In the genomic region with DNA sequence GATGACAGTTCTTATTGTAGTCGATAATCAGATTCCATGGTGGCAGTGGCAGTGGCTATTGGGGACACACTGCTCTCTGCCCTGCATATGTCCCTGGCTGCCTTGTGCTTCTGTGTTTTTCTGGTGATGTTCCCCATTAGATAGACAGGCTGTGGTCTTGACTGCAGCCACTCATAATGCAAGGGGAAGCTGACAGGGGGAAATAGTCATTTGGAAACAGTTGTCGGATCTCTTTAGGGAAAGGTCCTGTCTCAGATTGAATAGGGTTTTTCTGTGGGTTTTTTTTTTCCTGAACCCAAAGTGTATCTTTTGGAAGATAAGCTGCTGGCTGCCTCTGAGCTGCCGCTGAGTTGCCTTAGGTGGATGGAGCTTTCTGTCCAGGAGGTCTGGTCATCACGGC, we compare ENCODE assay signal across 28 mouse cellular contexts. TPM values are rescaled to one million over a fixed set of nuclear protein-coding genes. Genes with fewer than 3 reads are reported as not detected.
DNase-seq lines count a peak whose midpoint lies in the region; ATAC-seq and TF ChIP-seq lines count a peak whose summit lies in the region.
"Had no signal": no experiment of that assay in that cellular context is flagged by ENCODE, and none has a peak within 500 bp of the region (broad histone marks: within the 10 kb centered on the region; RNA-seq: fewer than 3 reads in every experiment).

No protein-coding gene starts in this region.

- peak; percentile 21 for DNase-seq in kidney, adult 2 months
- DNase-seq in lung, postnatal 10 days: no peak
- DNase-seq in adrenal gland, postnatal 14 days: no peak
- DNase-seq in right cerebral cortex, postnatal 36 days (ENCODE audit: low spot score in 2 of 2): no peak
- DNase-seq: adrenal gland, adult 2 months; adrenal gland, postnatal 25 days; B cell, adult 2 months; cerebellum, adult 11-12 months; cerebellum, adult 8-10 months; cerebellum, postnatal 14 days; forebrain, postnatal 0 days; gastrocnemius, adult 2 months; gastrocnemius, postnatal 14 days; heart, adult 18-20 months; heart, postnatal 10 days; heart, postnatal 36 days had no signal

- H3K36me3 ChIP-seq in kidney, adult 2 months (ENCODE audit: control insufficient read depth, insufficient read depth, low read length): no peaks in the 10 kb centered on the region
- H3K36me3 ChIP-seq in kidney, embryonic 16.5 days (ENCODE audit: insufficient read depth, low read length): peaks cover 3% of the 10 kb centered on the region
- H3K36me3 ChIP-seq in lung, embryonic 16.5 days (ENCODE audit: control insufficient read depth, insufficient read depth, low read length): peaks cover 2% of the 10 kb centered on the region; the same call in 1 of the 2 replicates

- H3K27ac ChIP-seq in kidney, adult 2 months (ENCODE audit: insufficient read depth, low read depth, low read length): no peak overlapping the region
- H3K27ac ChIP-seq in kidney, embryonic 16.5 days (ENCODE audit: low read length): no peak overlapping the region
- H3K27ac ChIP-seq in lung, embryonic 16.5 days (ENCODE audit: low read length): peak overlapping the region; percentile 50; the same call in 1 of the 2 replicates
- H3K27ac ChIP-seq: embryonic facial prominence, embryonic 12.5 days; embryonic facial prominence, embryonic 15.5 days; gastrocnemius, adult 2 months; heart, embryonic 15.5 days; hindbrain, embryonic 10.5 days; hindbrain, embryonic 13.5 days had no signal

- no peak for TF ChIP-seq POLR2A in kidney, adult 2 months (IDR thresholded peaks at IDR 0.05; ENCODE audit: low read depth, low read length)

- H3K9me3 ChIP-seq in kidney, embryonic 16.5 days (ENCODE audit: low read length): no peaks in the 10 kb centered on the region
- H3K9me3 ChIP-seq in lung, embryonic 16.5 days (ENCODE audit: control insufficient read depth, low read length): no peaks in the 10 kb centered on the region
- H3K9me3 ChIP-seq: embryonic facial prominence, embryonic 12.5 days; embryonic facial prominence, embryonic 15.5 days; heart, embryonic 12.5 days; heart, embryonic 15.5 days; hindbrain, embryonic 10.5 days; hindbrain, embryonic 13.5 days had no signal

- no peaks in the 10 kb centered on the region for H3K4me1 ChIP-seq in kidney, adult 2 months (ENCODE audit: control insufficient read depth, insufficient read depth, low read length)
- peaks cover 4% of the 10 kb centered on the region; the same call in 1 of the 2 replicates for H3K4me1 ChIP-seq in kidney, embryonic 16.5 days (ENCODE audit: insufficient read depth, low read length)
- H3K4me1 ChIP-seq in lung, embryonic 16.5 days (replicated peaks; ENCODE audit: control insufficient read depth, insufficient read depth, low read length): peaks cover 11% of the 10 kb centered on the region
- H3K4me1 ChIP-seq: embryonic facial prominence, embryonic 15.5 days had no signal

- 79% methylated on average over 4 of the region's 4 CpGs for WGBS in kidney, adult 2 months
- WGBS in kidney, embryonic 16.5 days: 89% methylated on average over 4 of the region's 4 CpGs
- WGBS in lung, embryonic 16.5 days: 55% methylated on average over 4 of the region's 4 CpGs

- no peak for ATAC-seq in kidney, embryonic 16.5 days (ENCODE audit: low FRiP score, low TSS enrichment)
- no peak for ATAC-seq in lung, embryonic 16.5 days (ENCODE audit: low read depth)
- peak; percentile 63; the same call in 1 of the 2 replicates for ATAC-seq in common myeloid progenitor, adult 5-6 weeks (replicated peaks; ENCODE audit: low read depth, poor library complexity, severe bottlenecking)
- peak; percentile 64 for ATAC-seq in megakaryocyte progenitor cell, adult 5-6 weeks (replicated peaks; ENCODE audit: poor library complexity)
- ATAC-seq: forebrain, embryonic 14.5 days; forebrain, postnatal 0 days; hindbrain, embryonic 16.5 days had no signal

- no peak overlapping the region for H3K9ac ChIP-seq in kidney, embryonic 16.5 days (replicated peaks; ENCODE audit: low read length)
- no peak overlapping the region for H3K9ac ChIP-seq in lung, embryonic 16.5 days (ENCODE audit: low read length)
- H3K9ac ChIP-seq: embryonic facial prominence, embryonic 12.5 days; embryonic facial prominence, embryonic 15.5 days; forebrain, postnatal 0 days; heart, embryonic 12.5 days; heart, embryonic 15.5 days; hindbrain, embryonic 13.5 days had no signal

- no peaks in the 10 kb centered on the region for H3K27me3 ChIP-seq in kidney, adult 2 months (replicated peaks; ENCODE audit: control insufficient read depth, insufficient read depth, low read length)
- H3K27me3 ChIP-seq in kidney, embryonic 16.5 days (ENCODE audit: insufficient read depth, low read length): no peaks in the 10 kb centered on the region
- no peaks in the 10 kb centered on the region for H3K27me3 ChIP-seq in lung, embryonic 16.5 days (ENCODE audit: control insufficient read depth, insufficient read depth, low read depth, low read length)
- H3K27me3 ChIP-seq: embryonic facial prominence, embryonic 12.5 days; embryonic facial prominence, embryonic 15.5 days; heart, embryonic 12.5 days; heart, embryonic 15.5 days had no signal

- TF ChIP-seq CTCF in kidney, adult 2 months (conservative IDR thresholded peaks at IDR 0.05; ENCODE audit: insufficient read depth, insufficient read length, low read depth, low read length): no peak

- H3K4me2 ChIP-seq in kidney, embryonic 16.5 days (replicated peaks; ENCODE audit: low read depth, low read length): no peak overlapping the region
- no peak overlapping the region for H3K4me2 ChIP-seq in lung, embryonic 16.5 days (ENCODE audit: low read depth, low read length)
- H3K4me2 ChIP-seq: embryonic facial prominence, embryonic 12.5 days; embryonic facial prominence, embryonic 15.5 days; heart, embryonic 12.5 days; heart, embryonic 15.5 days; hindbrain, embryonic 13.5 days had no signal

- H3K4me3 ChIP-seq in kidney, adult 2 months (ENCODE audit: insufficient read depth, low read depth, low read length): no peak overlapping the region
- H3K4me3 ChIP-seq in kidney, embryonic 16.5 days (ENCODE audit: low read length): no peak overlapping the region
- no peak overlapping the region for H3K4me3 ChIP-seq in lung, embryonic 16.5 days (ENCODE audit: low read length)
- H3K4me3 ChIP-seq: embryonic facial prominence, embryonic 12.5 days; embryonic facial prominence, embryonic 15.5 days; gastrocnemius, adult 2 months; heart, embryonic 12.5 days; heart, embryonic 15.5 days; hindbrain, embryonic 10.5 days; hindbrain, embryonic 13.5 days had no signal

RNA-seq across cellular contexts. Expression of gene Snx22, which starts 12.5 kb away (rescaled TPM):
- 1.1 and 1.6 TPM in 2 replicates for polyA plus RNA-seq in kidney, adult 2 months (2012; rRNA removed)
- 1.4 and 1.7 TPM in 2 replicates for polyA plus RNA-seq in kidney, embryonic 16.5 days (2015; fragmentation: Nextera tagmentation; extraction: Ambion mirVana)
- 8.6 and 11.2 TPM in 2 replicates for polyA plus RNA-seq in lung, embryonic 16.5 days (2015; fragmentation: Nextera tagmentation; extraction: Ambion mirVana)
- total RNA-seq in common myeloid progenitor, adult 5-6 weeks (2017): 1.2 and 1.7 TPM in 2 replicates
- total RNA-seq in megakaryocyte progenitor cell, adult 5-6 weeks (2015): 0.17 and 0.37 TPM in 2 replicates
- total RNA-seq in megakaryocyte progenitor cell, adult 5-6 weeks (2017): 0.81 and 0.96 TPM in 2 replicates
- total RNA-seq in adrenal gland, postnatal 14 days (2021): 1.2 and 2.3 TPM in 2 replicates

RNA-seq across cellular contexts. Expression of gene Ppib, which starts 22.0 kb away (rescaled TPM):
- 278 and 338 TPM in 2 replicates for polyA plus RNA-seq in kidney, adult 2 months (2012; rRNA removed)
- 654 and 670 TPM in 2 replicates for polyA plus RNA-seq in kidney, embryonic 16.5 days (2015; fragmentation: Nextera tagmentation; extraction: Ambion mirVana)
- polyA plus RNA-seq in lung, embryonic 16.5 days (2015; fragmentation: Nextera tagmentation; extraction: Ambion mirVana): 678 and 681 TPM in 2 replicates
- 519 and 575 TPM in 2 replicates for total RNA-seq in common myeloid progenitor, adult 5-6 weeks (2017)
- total RNA-seq in megakaryocyte progenitor cell, adult 5-6 weeks (2015): 466 and 518 TPM in 2 replicates
- total RNA-seq in megakaryocyte progenitor cell, adult 5-6 weeks (2017): 761 and 799 TPM in 2 replicates
- total RNA-seq in adrenal gland, postnatal 14 days (2021): 322 and 341 TPM in 2 replicates

RNA-seq across cellular contexts. Expression of gene Snx1, which starts 44.4 kb away (rescaled TPM):
- polyA plus RNA-seq in kidney, adult 2 months (2012; rRNA removed): 74.3 and 76.7 TPM in 2 replicates
- 150 and 152 TPM in 2 replicates for polyA plus RNA-seq in kidney, embryonic 16.5 days (2015; fragmentation: Nextera tagmentation; extraction: Ambion mirVana)
- 123 TPM in 2 replicates for polyA plus RNA-seq in lung, embryonic 16.5 days (2015; fragmentation: Nextera tagmentation; extraction: Ambion mirVana)
- 101 and 122 TPM in 2 replicates for total RNA-seq in common myeloid progenitor, adult 5-6 weeks (2017)
- 54.4 and 54.8 TPM in 2 replicates for total RNA-seq in megakaryocyte progenitor cell, adult 5-6 weeks (2015)
- total RNA-seq in megakaryocyte progenitor cell, adult 5-6 weeks (2017): 104 and 107 TPM in 2 replicates
- total RNA-seq in adrenal gland, postnatal 14 days (2021): 85.3 and 88.2 TPM in 2 replicates

RNA-seq across cellular contexts. Expression of gene Ciao2a, which starts 44.4 kb away (rescaled TPM):
- 23.3 and 39.9 TPM in 2 replicates for polyA plus RNA-seq in kidney, adult 2 months (2012; rRNA removed)
- 153 and 155 TPM in 2 replicates for polyA plus RNA-seq in kidney, embryonic 16.5 days (2015; fragmentation: Nextera tagmentation; extraction: Ambion mirVana)
- 139 and 141 TPM in 2 replicates for polyA plus RNA-seq in lung, embryonic 16.5 days (2015; fragmentation: Nextera tagmentation; extraction: Ambion mirVana)
- total RNA-seq in common myeloid progenitor, adult 5-6 weeks (2017): 177 and 182 TPM in 2 replicates
- total RNA-seq in megakaryocyte progenitor cell, adult 5-6 weeks (2015): 306 and 323 TPM in 2 replicates
- total RNA-seq in megakaryocyte progenitor cell, adult 5-6 weeks (2017): 166 and 204 TPM in 2 replicates
- total RNA-seq in adrenal gland, postnatal 14 days (2021): 80.7 and 86.2 TPM in 2 replicates

Comparison
In these comparisons a context has a peak if more than half of its experiments do, and no peak if none do; other contexts are left out.
1. ATAC-seq: peak in common myeloid progenitor, adult 5-6 weeks (single experiment) and megakaryocyte progenitor cell, adult 5-6 weeks (single experiment); none in kidney, embryonic 16.5 days (single experiment) and lung, embryonic 16.5 days (single experiment).